Mouse (Mus musculus): ENCODE data around the gene Kcnh7.

DNA sequence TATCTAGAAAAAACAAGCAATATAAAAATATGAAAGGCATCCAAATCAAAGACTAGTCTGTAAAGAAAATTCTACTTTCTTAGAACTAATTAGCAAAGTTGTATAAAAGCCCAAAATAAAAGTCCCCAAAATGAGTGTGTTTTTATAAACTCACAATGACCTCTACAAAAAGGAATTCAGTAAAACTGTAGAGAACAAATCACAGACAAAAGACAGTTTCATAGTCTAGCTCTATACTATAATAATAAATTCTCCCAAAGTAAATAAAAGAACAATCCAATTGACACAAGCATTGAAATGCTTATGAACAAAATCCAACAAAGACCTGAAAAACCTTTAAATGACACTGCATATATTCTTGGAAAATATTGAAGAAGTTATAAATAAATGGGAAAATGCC is 169.2 kb downstream of the Kcnh7 start:
- TF ChIP-seq EP300 (IDR thresholded peaks at IDR 0.05) (no peak), CTCF (IDR thresholded peaks at IDR 0.05) (no peak)
